Mouse (Mus musculus) CH12.LX (cell line): ENCODE results near the gene Abhd14b. TPM values are rescaled to one million over a fixed set of nuclear protein-coding genes. Genes with fewer than 3 reads are reported as not detected.

Experiments
- DNase-seq: peaks from one replicate; pipeline ENCODE4 v3.0.0-alpha.2; 2013; ENCODE audit errors: extremely low read depth
- H3K27ac ChIP-seq: 2 replicates; pipeline ENCODE4 v1.5.1; 2012; ENCODE audit warnings: low read depth, mild to moderate bottlenecking, control low read depth, moderate library complexity; ENCODE audit not compliant: insufficient read depth
- H3K27me3 ChIP-seq: replicated peaks from 2 replicates; pipeline ENCODE3; 2012; ENCODE audit warnings: inconsistent platforms
- H3K36me3 ChIP-seq, 2 experiments: replicated peaks in 1 of 2; 2 replicates each; pipeline versions ENCODE3 to v1.6.1; 2012; ENCODE audit warnings: inconsistent platforms in 1 of 2, low read length in 1 of 2, mild to moderate bottlenecking in 1 of 2, mixed read lengths in 1 of 2, moderate library complexity in 1 of 2; ENCODE audit not compliant: control insufficient read depth in 1 of 2, insufficient read depth in 1 of 2
- H3K4me1 ChIP-seq, 2 experiments: 2 replicates each; pipeline ENCODE4 v1.6.1; 2012; ENCODE audit warnings: inconsistent platforms in 1 of 2, moderate library complexity in 1 of 2; ENCODE audit not compliant: insufficient read depth in 2 of 2, control insufficient read depth in 1 of 2
- H3K4me2 ChIP-seq: 2 replicates; pipeline ENCODE4 v1.6.1; 2012; ENCODE audit warnings: low read depth, mild to moderate bottlenecking, control low read depth; ENCODE audit not compliant: poor library complexity, insufficient read depth, severe bottlenecking
- H3K4me3 ChIP-seq, 3 experiments: fragments of 150-350 bp in 1 of 3; sonication (generic) in 1 of 3; replicated peaks in 1 of 3; 2 replicates each; pipeline versions ENCODE3 to v1.5.1; 2011 to 2012; ENCODE audit warnings: low read depth in 2 of 3, low read length in 2 of 3, mild to moderate bottlenecking in 2 of 3, moderate library complexity in 2 of 3, control low read depth in 1 of 3, improper control_type of control experiment in 1 of 3, inconsistent platforms in 1 of 3, mixed read lengths in 1 of 3; ENCODE audit not compliant: poor library complexity in 1 of 3
- H3K79me2 ChIP-seq: replicated peaks from 2 replicates; pipeline ENCODE4 v1.6.1; 2012; ENCODE audit warnings: mild to moderate bottlenecking, moderate library complexity; ENCODE audit not compliant: control insufficient read depth, poor library complexity, insufficient read depth, severe bottlenecking; ENCODE audit errors: extremely low read depth
- H3K9ac ChIP-seq: 2 replicates; pipeline ENCODE4 v1.6.1; 2012; ENCODE audit warnings: low read depth, mild to moderate bottlenecking, control low read depth, moderate library complexity; ENCODE audit not compliant: insufficient read depth
- H3K9me3 ChIP-seq: replicated peaks from 2 replicates; pipeline ENCODE3; 2012; ENCODE audit warnings: low read length, inconsistent platforms, mixed read lengths
- CHD1 ChIP-seq: IDR thresholded peaks from 2 replicates; pipeline ENCODE4 v1.6.1; 2012; ENCODE audit warnings: low read depth, low read length, improper control_type of control experiment, inconsistent platforms
- CTCF ChIP-seq, 2 experiments: IDR thresholded peaks in 1 of 2; conservative IDR thresholded peaks in 1 of 2; 2 replicates each; pipeline ENCODE4 v1.5.1; 2011 to 2012; ENCODE audit warnings: low read depth in 2 of 2, low read length in 2 of 2, improper control_type of control experiment in 1 of 2, inconsistent platforms in 1 of 2, mild to moderate bottlenecking in 1 of 2, moderate library complexity in 1 of 2
- EP300 ChIP-seq: IDR thresholded peaks from 2 replicates; pipeline ENCODE4 v1.6.1; 2011; ENCODE audit warnings: low read length, improper control_type of control experiment
- GABPA ChIP-seq: IDR thresholded peaks from 2 replicates; pipeline ENCODE4 v1.6.1; 2012; ENCODE audit warnings: low read depth, low read length, improper control_type of control experiment, inconsistent platforms; ENCODE audit not compliant: insufficient replicate concordance
- HCFC1 ChIP-seq: IDR thresholded peaks from 2 replicates; pipeline ENCODE4 v1.6.1; 2012; ENCODE audit warnings: low read depth, mild to moderate bottlenecking, inconsistent platforms, low read length, improper control_type of control experiment
- JUND ChIP-seq: conservative IDR thresholded peaks from 2 replicates; pipeline ENCODE4 v1.6.1; 2011; ENCODE audit warnings: low read depth, low read length, improper control_type of control experiment
- MAX ChIP-seq: IDR thresholded peaks from 2 replicates; pipeline ENCODE4 v1.6.1; 2011; ENCODE audit warnings: low read length, improper control_type of control experiment
- MEF2A ChIP-seq: IDR thresholded peaks from 2 replicates; pipeline ENCODE4 v1.6.1; 2014; ENCODE audit warnings: low read depth, mild to moderate bottlenecking, inconsistent platforms, low read length, improper control_type of control experiment, borderline replicate concordance
- MXI1 ChIP-seq: IDR thresholded peaks from 2 replicates; pipeline ENCODE4 v1.6.1; 2011; ENCODE audit warnings: mild to moderate bottlenecking, low read depth, low read length, improper control_type of control experiment
- NELFE ChIP-seq: IDR thresholded peaks from 2 replicates; pipeline ENCODE4 v1.6.1; 2011; ENCODE audit warnings: low read depth, low read length, improper control_type of control experiment
- POLR2A ChIP-seq: IDR thresholded peaks from 2 replicates; pipeline ENCODE4 v1.6.1; 2011; ENCODE audit warnings: low read depth, mild to moderate bottlenecking, improper control_type of control experiment, low read length
- SIN3A ChIP-seq: IDR thresholded peaks from 2 replicates; pipeline ENCODE4 v1.6.1; 2012; ENCODE audit warnings: low read length, improper control_type of control experiment, inconsistent platforms
- SMC3 ChIP-seq: IDR thresholded peaks from 2 replicates; pipeline ENCODE4 v1.6.1; 2011; ENCODE audit warnings: low read depth, low read length, improper control_type of control experiment
- UBTF ChIP-seq: IDR thresholded peaks from 2 replicates; pipeline ENCODE4 v1.6.1; 2012; ENCODE audit warnings: low read depth, mild to moderate bottlenecking, inconsistent platforms, low read length, improper control_type of control experiment, moderate library complexity
- ZKSCAN1 ChIP-seq: IDR thresholded peaks from 2 replicates; pipeline ENCODE4 v1.6.1; 2012; ENCODE audit warnings: low read depth, inconsistent platforms, low read length, improper control_type of control experiment, borderline replicate concordance
- dilution Hi-C: fragments of 300-500 bp; cut with MboI; formaldehyde crosslinking; loops from 2 replicates; pipeline ENCODE4 v1.14.3; 2020; ENCODE audit warnings: low sequenced_read_pairs; ENCODE audit not compliant: extremely low pct_unique_long_range_greater_than_20kb, extremely low pct_ligation_motif_present
- in situ Hi-C: fragments of 300-500 bp; cut with MboI; formaldehyde crosslinking; loops from 3 replicates; pipeline ENCODE4 v1.14.3; 2019; ENCODE audit warnings: low sequenced_read_pairs, low pct_ligation_motif_present, low pct_unique_long_range_greater_than_20kb, mixed read lengths
- polyA plus RNA-seq: library from polyadenylated mRNA; unstranded; fragments of >175 nt; gene quantifications from 2 replicates; pipeline ENCODE4 v1.2.1, GENCODE M21; 2012; ENCODE audit warnings: low read depth; ENCODE audit not compliant: insufficient read length
- total RNA-seq, 2 experiments: library from RNA; depleted of rRNA; stranded (reverse); fragments of 300-350 nt in 1 of 2; fragments of >200 nt in 1 of 2; gene quantifications; 2 replicates each; pipeline ENCODE4 v1.2.3; 2012 to 2014

Abhd14b gene
- total and polyA plus RNA-seq, 3 experiments = 2.9 to 5.4 (median 5.3) TPM

DNA sequence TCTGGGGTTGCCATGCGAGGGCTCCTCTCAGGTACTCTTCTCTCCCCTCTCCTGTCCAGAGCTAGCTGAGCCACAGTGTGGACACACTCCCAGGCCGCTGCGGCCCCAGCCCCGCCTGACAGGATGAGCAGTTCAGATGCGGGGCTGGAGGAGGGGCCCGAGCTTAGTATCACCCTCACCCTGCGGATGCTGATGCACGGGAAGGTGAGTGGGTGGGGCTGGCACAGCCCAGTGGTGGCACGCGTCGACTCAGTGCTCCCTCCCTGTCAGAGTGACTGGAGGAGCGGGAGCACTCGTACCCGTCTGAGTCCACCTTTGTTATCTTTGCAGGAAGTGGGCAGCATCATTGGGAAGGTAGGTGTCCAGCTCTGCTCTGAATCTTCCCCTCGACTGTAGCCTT, 12.7 kb downstream of the Abhd14b start:
- H3K4me2 ChIP-seq = no peak overlapping the region
- H3K79me2 ChIP-seq = no peaks in the 10 kb centered on the region
- H3K4me1 ChIP-seq = peaks cover 13 to 39% of the 10 kb centered on the region in 2 experiments
- H3K27me3 ChIP-seq = no peaks in the 10 kb centered on the region
- no peak overlapping the region for H3K9ac ChIP-seq
- no peak for DNase-seq
- H3K36me3 ChIP-seq = peaks cover 37 to 77% of the 10 kb centered on the region in 2 experiments
- TF ChIP-seq UBTF (no peak), EP300 (no peak), CHD1 (no peak), SMC3 (no peak), NELFE (no peak), JUND (no peak), MXI1 (no peak), ZKSCAN1 (no peak), SIN3A (no peak)
- H3K4me3 ChIP-seq = no peak overlapping the region
- H3K9me3 ChIP-seq = peaks cover 6% of the 10 kb centered on the region
- dilution Hi-C loops = no loop called here
- no peak overlapping the region for H3K27ac ChIP-seq
- in situ Hi-C loops = no loop called here

DNA sequence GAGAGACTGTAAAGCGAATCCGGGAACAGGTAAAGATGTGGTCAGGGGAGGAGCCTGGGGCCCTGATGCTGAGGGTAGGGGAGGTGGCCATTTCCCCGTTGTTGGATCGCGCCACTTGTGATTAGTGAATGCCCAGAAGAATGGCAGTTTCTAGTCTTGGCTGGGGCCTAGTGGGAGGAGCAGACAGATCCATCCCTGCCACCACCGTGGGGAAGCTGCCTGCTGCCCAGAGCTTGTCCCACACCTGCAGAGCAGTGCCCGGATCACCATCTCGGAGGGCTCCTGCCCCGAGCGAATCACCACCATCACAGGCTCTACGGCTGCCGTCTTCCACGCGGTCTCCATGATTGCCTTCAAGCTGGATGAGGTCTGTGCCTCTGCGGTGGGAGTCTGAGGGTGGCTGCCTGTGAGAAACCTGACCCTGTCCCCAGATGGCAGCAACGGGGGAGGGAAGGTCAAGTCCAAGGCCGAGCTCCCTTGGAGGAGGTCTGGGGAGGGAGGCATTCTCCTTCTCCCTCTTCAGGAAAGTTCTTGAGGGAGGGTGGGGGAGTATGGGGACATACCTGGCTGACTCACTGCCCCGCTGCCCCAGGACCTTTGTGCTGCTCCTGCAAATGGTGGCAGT, 13.3 kb downstream of the Abhd14b start:
- in situ Hi-C loops = no loop called here
- H3K4me2 ChIP-seq = no peak overlapping the region
- TF ChIP-seq CTCF (conservative IDR thresholded peaks at IDR 0.05 in 1 of 2, IDR thresholded peaks at IDR 0.05 in 1 of 2; ENCODE audit: low read depth in 2 of 2, low read length in 2 of 2) (no peak), POLR2A (no peak), MAX (no peak), GABPA (no peak), MEF2A (no peak), SIN3A (no peak), HCFC1 (no peak)
- no peak overlapping the region for H3K4me3 ChIP-seq
- dilution Hi-C loops = no loop called here
- no peaks in the 10 kb centered on the region for H3K79me2 ChIP-seq
- no peak overlapping the region for H3K9ac ChIP-seq
- no peaks in the 10 kb centered on the region for H3K27me3 ChIP-seq
- peaks cover 12% of the 10 kb centered on the region for H3K9me3 ChIP-seq
- H3K4me1 ChIP-seq = peaks cover 10 to 33% of the 10 kb centered on the region in 2 experiments
- no peak overlapping the region for H3K27ac ChIP-seq
- peaks cover 42 to 82% of the 10 kb centered on the region in 2 experiments for H3K36me3 ChIP-seq
- DNase-seq = no peak
